Mouse (Mus musculus): ENCODE measurements at regions not wholly inside any gene's neighbourhood (a gene's known extent, or its start where the extent isn't known, plus 50 kb on each side); places are given as distances from the start of the nearest gene placed in this dataset.

GRCm38 (mm10) chr17:80824261-80824660 lies 96.0 kb upstream of the Map4k3 start:
- TF ChIP-seq CTCF (conservative IDR thresholded peaks at IDR 0.05; ENCODE audit: low read length) (no peak), NANOG (IDR thresholded peaks at IDR 0.05; ENCODE audit: borderline replicate concordance, low read length) (no peak)
